Mouse (Mus musculus) cerebellum, postnatal 25 days (tissue): ENCODE measurements around the gene Pla2g6.

Experiments used
- DNase-seq, 2 experiments: peaks; one replicate each; pipeline ENCODE4 v3.0.0; 2021; ENCODE audit warnings: mixed read lengths in 2 of 2

The Pla2g6 gene

GRCm38 (mm10) chr15:79322281-79322990, 5.8 kb downstream of the Pla2g6 start:
- no peak for DNase-seq

GRCm38 (mm10) chr15:79321733-79322190, 6.4 kb downstream of the Pla2g6 start:
- DNase-seq, result no peak

- no peak for DNase-seq
Observed at GRCm38 (mm10) chr15:79313848-79314369, 14.3 kb downstream of the Pla2g6 start.

GRCm38 (mm10) chr15:79307861-79308260, 20.3 kb downstream of the Pla2g6 start:
- DNase-seq, result peak in 1 of 2 experiments; percentile 31

GRCm38 (mm10) chr15:79306043-79306637, 22.1 kb downstream of the Pla2g6 start:
- no peak for DNase-seq

GRCm38 (mm10) chr15:79304832-79305231, 23.4 kb downstream of the Pla2g6 start:
- DNase-seq, result no peak

GRCm38 (mm10) chr15:79303725-79304124, 24.5 kb downstream of the Pla2g6 start:
- DNase-seq, result peak; percentile 25 to 32

- DNase-seq, result no peak
Observed at GRCm38 (mm10) chr15:79299563-79300155, 28.5 kb downstream of the Pla2g6 start.

- no peak for DNase-seq
Observed at GRCm38 (mm10) chr15:79298553-79298952, 29.6 kb downstream of the Pla2g6 start.

GRCm38 (mm10) chr15:79292779-79293178, 35.4 kb downstream of the Pla2g6 start:
- DNase-seq, result no peak

GRCm38 (mm10) chr15:79290340-79290739, 37.9 kb downstream of the Pla2g6 start:
- no peak for DNase-seq

GRCm38 (mm10) chr15:79289441-79289840, 38.7 kb downstream of the Pla2g6 start:
- DNase-seq, result no peak

- DNase-seq, result no peak
Observed at GRCm38 (mm10) chr15:79288387-79288786, 39.8 kb downstream of the Pla2g6 start.

DNA sequence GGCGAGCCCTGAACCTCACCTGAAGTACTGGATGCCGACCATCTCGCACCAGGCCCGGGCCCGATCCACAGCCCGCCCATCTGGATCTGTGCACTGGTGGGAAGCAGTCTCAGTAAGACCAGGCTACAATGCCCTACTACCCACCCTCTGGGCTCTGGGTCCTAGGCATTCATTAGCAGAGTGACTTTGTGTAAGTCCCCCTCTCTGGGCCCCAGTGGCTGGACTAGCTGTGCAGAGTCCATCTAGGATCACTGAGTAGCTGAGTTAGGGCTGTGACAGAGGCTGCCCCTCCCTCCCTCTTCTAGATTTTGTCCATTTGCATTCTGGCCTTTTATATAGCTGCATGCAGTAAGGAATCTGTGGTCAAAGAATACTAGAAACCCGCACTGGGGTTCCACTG, 41.1 kb downstream of the Pla2g6 start:
- DNase-seq, result no peak

DNA sequence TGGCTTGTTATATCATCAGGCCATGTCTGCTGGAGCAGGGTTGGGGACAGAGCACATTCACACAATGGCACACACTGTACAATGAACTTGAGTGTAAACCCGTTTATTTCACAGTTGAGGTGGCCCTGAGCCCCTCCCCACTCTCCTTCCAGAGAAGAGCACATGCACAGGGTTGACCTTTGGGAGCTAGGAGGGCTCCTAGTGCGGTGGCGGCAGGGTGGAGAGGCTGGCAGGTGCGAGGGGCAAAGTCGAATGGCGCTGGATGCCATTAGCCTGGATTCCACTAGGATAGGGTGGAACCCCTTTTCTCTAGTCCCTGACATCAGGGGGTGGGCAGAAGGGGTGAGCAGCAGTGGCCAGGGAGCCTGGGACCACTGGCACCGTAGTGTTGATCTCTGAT, 42.0 kb downstream of the Pla2g6 start:
- DNase-seq, result no peak

DNA sequence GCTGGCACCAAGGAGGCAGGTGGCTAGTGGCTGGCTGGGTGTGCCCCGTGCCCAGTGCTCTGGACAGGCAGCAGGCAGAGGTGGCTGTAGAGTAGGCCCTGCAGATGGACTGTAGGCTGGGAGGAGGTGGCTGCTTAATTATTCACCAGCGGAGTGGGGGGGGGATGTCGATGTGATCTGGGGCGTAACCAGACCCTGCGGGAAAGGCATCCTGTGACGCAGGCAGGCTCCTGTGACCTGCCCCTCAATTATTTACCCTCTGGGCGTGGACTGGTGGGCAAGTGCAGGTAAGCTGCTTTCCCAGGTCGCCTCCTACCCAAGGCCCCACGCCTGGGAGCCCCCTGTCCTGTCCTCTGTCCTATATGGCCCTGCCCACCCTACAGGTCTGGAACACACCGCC, 42.8 kb downstream of the Pla2g6 start, which contains the start of gene Baiap2l2:
TSS of gene Baiap2l2 (minus strand) at position 139 of the 400 bp plus-strand sequence.
- no peak for DNase-seq

DNA sequence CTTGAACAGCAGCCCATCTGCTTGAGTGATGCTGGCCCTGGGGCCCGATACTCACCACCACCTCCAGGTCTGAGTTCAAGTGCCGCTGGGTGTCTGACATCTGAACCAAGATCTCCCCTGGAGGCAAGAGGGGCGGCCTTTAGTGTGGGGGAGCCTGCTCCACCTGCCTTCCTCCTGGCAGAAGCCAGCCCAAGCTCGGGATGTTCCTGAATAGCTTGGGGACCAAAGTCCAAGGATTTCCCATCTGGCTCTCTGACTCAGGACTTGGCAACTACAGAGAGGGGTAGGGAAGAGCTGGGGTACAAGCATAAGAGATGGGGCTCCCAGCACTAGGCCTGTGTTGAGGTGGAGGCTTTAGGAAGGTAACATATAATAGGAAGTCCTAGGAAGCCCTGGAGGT, 44.8 kb downstream of the Pla2g6 start:
- no peak for DNase-seq

- no peak for DNase-seq
Observed at GRCm38 (mm10) chr15:79282434-79282833, 45.8 kb downstream of the Pla2g6 start.

GRCm38 (mm10) chr15:79281389-79281788, 46.8 kb downstream of the Pla2g6 start:
- DNase-seq, result no peak

GRCm38 (mm10) chr15:79280850-79281249, 47.3 kb downstream of the Pla2g6 start:
- DNase-seq, result no peak

DNA sequence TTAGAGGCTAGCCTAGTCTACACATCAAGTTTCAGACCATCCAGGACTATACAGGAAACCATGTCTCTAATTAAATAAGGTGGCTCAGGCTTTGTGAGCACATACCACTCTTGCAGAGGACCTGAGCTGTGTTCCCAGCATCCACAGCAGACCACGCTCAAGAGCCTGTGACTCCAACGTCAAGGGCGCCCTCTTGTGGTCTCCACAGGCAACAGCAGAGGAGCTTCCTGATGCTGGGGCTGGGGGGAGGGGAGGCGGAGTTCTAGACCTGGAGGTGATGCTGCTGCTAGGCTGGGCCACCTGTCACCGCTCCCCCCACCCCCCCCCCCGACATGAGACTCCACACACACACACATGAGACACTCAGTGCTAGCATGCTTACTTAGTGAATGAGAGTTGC, 48.0 kb downstream of the Pla2g6 start:
- peak in 1 of 2 experiments; percentile 38 for DNase-seq

DNA sequence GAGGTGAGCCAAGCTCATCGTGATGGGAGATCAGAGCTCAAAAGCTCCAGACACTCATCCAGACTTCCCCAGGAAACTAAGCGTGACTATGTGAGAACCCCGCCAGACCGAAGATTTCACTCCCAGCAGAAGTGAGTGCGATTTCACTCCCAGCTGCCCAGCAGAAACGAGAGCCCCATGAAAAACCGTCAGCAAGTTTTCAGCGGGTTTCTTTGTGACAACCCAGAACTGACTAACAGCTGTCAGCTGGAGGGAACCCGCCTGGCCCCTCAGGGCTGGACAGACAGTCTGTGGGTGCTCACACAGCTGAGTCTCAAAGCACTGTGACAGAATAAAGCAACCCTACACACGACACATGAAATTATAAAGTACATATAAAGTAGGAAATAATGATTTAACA, 50.5 kb downstream of the Pla2g6 start:
- no peak for DNase-seq

DNA sequence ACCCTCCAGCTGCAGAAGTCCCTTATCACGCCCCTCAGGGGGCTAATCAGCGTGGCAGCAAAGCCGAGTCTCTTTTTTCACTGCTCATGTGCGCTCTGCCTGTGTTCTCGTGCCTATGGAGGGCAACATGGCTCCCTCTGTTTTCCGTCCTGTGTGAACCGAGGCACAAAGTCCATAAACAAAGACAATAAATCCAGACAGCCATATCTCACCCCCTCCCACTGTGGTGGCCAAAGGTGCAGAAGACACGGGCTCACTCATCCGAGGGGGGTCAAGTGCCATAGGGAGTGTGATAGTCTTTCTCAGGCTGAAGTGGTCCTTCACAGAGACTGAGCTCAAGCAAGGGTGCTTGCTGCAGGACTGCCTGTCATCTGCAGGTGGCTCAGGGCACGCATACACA, 55.2 kb downstream of the Pla2g6 start:
- DNase-seq, result no peak
